Mouse (Mus musculus) lung, adult 2 months (tissue): ENCODE results near the gene Rpp14.

Source experiments
- CTCF ChIP-seq: fragments of 200-500 bp; IDR thresholded peaks from 2 replicates; pipeline ENCODE4 v1.5.1; 2011; ENCODE audit warnings: mild to moderate bottlenecking, low read length, control low read depth; ENCODE audit not compliant: insufficient read depth
- POLR2A ChIP-seq: fragments of 200-500 bp; IDR thresholded peaks from 2 replicates; pipeline ENCODE4 v1.6.1; 2011; ENCODE audit warnings: low read depth, mild to moderate bottlenecking, control low read depth, low read length, borderline replicate concordance; ENCODE audit errors: extremely low read depth

DNA sequence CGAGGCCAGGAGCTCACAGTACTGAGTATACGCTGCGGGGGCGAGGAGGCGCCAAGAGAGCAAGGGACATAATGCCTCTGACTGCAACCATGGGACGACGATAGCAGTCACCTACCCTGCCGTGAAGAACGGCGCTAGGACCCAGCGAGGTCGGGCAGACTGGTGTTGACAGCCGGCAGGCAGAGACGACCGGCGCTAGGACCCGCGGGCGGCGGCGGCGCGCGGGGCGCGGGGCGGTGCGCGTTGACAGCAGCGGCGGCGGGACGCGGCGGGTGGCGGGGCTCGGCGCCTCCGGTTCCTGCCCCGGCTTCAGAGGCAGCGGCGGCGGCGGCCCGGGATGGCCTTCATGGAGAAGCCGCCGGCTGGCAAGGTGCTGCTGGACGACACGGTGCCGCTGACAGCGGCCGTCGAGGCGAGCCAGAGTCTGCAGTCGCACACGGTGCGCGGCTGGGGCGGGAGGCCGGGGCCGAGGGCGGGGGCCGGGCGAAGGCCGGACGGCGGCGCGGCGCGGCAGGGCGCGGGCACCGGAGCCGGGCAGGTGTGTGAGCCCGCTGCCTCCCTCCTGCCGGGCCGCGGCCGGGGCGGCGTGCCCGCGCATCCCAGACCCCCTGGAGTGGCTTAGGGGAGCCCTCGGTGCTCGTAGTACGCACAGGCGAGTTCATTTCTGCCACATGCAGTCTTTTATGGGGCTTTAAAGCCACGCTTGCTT lies 18.0 kb downstream of the Rpp14 start, which contains the start of gene Pxk:
- TF ChIP-seq POLR2A (peak; percentile 25; the same call in 1 of the 2 replicates), CTCF (no peak)
